Mouse (Mus musculus): Measurements from ENCODE around the gene Mapk7. TPM values are rescaled to one million over a fixed set of nuclear protein-coding genes. Genes with fewer than 3 reads are reported as not detected.

Mapk7 gene
- polyA plus RNA-seq, 1 experiment: 16.3 TPM

DNA sequence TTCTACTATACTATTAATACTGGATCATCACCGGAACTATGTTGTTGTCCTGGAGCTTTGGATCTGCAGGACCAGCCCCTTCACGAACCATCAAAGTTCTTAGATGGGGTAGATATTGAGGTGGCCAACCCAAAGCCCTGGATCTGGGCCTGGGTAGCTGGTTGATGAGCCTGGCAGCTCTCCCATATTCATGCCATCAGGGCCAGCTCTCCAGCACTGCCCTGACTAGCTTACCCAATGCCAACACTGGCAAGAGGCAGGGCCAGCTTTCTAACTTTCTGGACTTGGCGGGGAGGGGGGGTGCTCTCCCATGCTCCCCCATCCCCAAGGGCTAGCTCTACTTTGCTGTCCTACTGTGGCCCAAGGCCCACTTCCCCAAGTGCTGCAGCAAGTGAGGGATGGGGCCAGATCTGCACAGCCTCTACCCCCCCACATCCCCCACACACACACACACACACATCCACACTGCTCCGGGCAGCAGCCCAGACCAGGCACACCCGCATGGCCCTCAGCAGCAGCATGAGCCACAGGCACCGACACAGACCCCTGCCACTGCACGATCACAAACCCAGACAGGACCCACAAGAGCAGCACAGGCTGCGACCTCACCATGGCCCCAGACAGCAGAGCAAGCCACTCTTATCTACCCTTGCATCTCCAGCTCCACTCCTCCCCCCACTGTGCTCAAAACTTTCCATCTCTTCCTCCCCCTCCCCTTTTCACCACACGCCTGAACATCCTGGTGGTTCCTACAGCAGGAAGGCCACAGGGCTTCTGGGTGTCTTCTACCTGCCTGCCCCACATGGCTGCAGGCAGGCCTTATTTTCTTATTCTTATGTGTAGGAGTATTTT is 12.7 kb downstream of the Mapk7 start:
- H3K27ac ChIP-seq (ENCODE audit: control insufficient read depth, insufficient read depth, low read depth, low read length, poor library complexity): no peak overlapping the region
- 59% methylated on average over 9 of the region's 9 CpGs for whole genome bisulfite sequencing
- H3K4me3 ChIP-seq (replicated peaks; ENCODE audit: control insufficient read depth, low read depth, low read length): no peak overlapping the region
- no peaks in the 10 kb centered on the region; the same call in 1 of the 2 replicates for H3K4me1 ChIP-seq (ENCODE audit: control insufficient read depth, insufficient read depth, low read length)
- TF ChIP-seq CTCF (IDR thresholded peaks at IDR 0.05; ENCODE audit: control insufficient read depth, insufficient read depth, low read length) (no peak), POLR2A (IDR thresholded peaks at IDR 0.05; ENCODE audit: borderline replicate concordance, control insufficient read depth, low read depth, low read length) (no peak)

DNA sequence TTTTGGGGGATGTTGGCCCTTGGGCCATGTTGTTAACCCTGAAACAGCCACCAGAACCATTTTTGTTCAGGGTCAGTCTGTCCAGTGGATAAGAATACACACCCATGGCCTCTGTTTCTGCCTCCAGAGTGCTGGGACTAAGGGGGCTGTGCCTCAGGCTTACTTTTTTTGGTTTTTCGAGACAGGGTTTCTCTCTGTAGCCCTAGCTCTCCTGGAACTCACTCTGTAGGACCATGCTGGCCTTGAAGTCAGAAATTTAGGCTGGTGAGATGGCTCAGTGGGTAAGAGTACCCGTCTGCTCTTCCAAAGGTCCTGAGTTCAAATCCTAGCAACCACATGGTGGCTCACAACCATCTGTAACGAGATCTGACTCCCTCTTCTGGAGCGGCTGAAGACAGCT is 15.4 kb downstream of the Mapk7 start:
- Histone ChIP-seq H3K4me1 (ENCODE audit: control insufficient read depth, insufficient read depth, low read length) (no peaks in the 10 kb centered on the region; the same call in 1 of the 2 replicates), H3K27ac (ENCODE audit: control insufficient read depth, insufficient read depth, low read depth, low read length, poor library complexity) (no peak overlapping the region), H3K4me3 (replicated peaks; ENCODE audit: control insufficient read depth, low read depth, low read length) (no peak overlapping the region)
- no peak for TF ChIP-seq CTCF (IDR thresholded peaks at IDR 0.05; ENCODE audit: control insufficient read depth, insufficient read depth, low read length)
- TF ChIP-seq POLR2A (IDR thresholded peaks at IDR 0.05; ENCODE audit: borderline replicate concordance, control insufficient read depth, low read depth, low read length): no peak
- WGBS: 76% methylated on average over 4 of the region's 4 CpGs

DNA sequence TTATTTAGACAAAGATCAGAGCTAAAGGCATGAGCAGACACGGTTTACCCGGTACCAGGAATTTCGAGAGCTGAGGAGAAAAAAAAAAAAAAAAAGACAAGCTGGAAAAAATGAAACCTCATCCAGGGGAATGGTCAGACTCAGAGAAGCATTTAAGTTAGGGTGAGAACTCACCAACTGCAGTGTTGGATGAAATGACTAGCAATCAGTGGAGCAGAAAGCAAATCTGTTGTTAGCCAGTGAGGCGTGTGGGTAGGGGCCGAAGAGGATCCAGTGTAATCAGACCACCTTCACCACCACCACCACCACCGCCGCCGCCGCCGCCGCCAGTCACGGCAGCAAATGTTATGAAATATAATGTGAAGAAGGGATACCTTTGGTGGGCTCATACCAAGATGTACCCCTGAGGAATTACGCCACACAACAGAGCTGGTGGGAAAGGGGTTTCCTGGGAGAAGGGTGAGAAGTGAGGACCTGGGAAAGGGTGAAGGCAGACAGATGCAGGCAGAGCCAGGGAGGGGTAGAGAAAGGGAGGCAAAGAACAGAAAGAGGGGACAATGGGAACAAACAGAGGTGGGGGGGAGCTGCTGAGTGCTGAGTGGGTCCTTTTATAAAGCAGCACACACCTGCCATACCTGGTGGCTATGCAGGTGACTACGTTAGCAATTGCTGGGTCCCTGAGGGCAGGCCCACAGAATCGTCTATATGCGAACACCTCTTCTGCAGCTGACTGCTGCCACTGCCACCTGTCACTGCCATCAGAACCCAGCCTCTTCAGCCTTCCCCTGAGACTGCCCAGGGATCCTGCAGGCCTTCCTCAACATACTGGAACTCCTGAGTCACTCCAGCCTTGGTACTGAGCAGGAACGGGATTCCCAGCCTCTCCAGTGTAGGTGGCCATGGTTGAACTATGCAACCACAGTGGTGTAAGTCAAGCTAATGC is 16.4 kb downstream of the Mapk7 start:
- 76% methylated on average over 17 of the region's 17 CpGs for WGBS
- TF ChIP-seq CTCF (IDR thresholded peaks at IDR 0.05; ENCODE audit: control insufficient read depth, insufficient read depth, low read length) (no peak), POLR2A (IDR thresholded peaks at IDR 0.05; ENCODE audit: borderline replicate concordance, control insufficient read depth, low read depth, low read length) (no peak)
- Histone ChIP-seq H3K27ac (ENCODE audit: control insufficient read depth, insufficient read depth, low read depth, low read length, poor library complexity) (no peak overlapping the region), H3K4me3 (replicated peaks; ENCODE audit: control insufficient read depth, low read depth, low read length) (no peak overlapping the region), H3K4me1 (ENCODE audit: control insufficient read depth, insufficient read depth, low read length) (no peaks in the 10 kb centered on the region; the same call in 1 of the 2 replicates)

DNA sequence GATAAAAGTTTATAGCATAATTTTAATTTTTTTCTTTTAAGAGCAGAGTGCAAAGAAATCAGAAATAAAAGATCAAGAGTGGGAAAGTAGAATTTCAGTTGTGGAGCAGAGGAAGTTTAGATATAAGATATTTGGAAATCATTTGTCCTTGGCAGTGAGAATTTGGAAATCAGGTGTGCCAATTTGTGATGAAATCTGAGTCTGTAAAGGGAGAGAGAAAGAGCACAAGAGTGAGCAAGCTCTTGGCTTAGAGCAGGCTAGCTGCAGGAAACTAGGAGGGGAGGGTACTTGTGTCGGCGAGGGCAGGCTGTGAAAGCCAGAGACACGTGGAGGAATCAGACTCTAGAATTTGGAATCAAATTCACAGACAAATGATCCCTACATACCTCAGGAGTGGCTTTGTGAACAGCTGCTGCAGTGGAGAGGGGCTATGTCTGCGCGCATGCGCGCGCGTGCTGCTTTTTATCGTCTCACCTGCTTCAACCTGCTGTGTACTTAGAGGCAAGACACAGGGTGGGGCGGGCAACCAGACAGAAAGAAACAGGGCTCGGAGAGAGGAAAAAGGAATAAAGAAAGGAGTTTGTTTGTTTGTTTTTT is 17.3 kb downstream of the Mapk7 start:
- Histone ChIP-seq H3K4me3 (replicated peaks; ENCODE audit: control insufficient read depth, low read depth, low read length) (no peak overlapping the region), H3K4me1 (ENCODE audit: control insufficient read depth, insufficient read depth, low read length) (no peaks in the 10 kb centered on the region; the same call in 1 of the 2 replicates), H3K27ac (ENCODE audit: control insufficient read depth, insufficient read depth, low read depth, low read length, poor library complexity) (no peak overlapping the region)
- TF ChIP-seq CTCF (IDR thresholded peaks at IDR 0.05; ENCODE audit: control insufficient read depth, insufficient read depth, low read length): no peak
- no peak for TF ChIP-seq POLR2A (IDR thresholded peaks at IDR 0.05; ENCODE audit: borderline replicate concordance, control insufficient read depth, low read depth, low read length)
- 63% methylated on average over 12 of the region's 12 CpGs for WGBS

DNA sequence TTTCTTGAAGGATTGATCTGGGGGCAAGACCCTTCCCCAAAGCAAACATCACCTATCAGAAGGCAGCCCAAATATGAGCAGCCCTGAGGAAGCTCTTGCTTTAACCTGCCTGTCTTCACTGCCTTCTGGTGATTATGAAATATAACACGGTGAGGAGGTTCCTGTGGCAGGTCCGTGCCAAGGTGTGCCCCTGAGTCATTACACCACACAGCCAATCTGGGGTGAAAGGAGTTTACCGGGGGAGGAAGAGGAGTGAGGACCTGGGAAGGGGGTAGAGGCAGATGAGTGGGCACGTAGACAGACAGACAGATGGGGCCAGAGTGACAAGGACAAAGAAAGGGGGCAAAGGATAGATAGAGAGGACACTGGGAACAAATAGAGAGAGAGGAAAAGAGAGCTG is 20.6 kb downstream of the Mapk7 start:
- Histone ChIP-seq H3K27ac (ENCODE audit: control insufficient read depth, insufficient read depth, low read depth, low read length, poor library complexity) (no peak overlapping the region), H3K4me1 (ENCODE audit: control insufficient read depth, insufficient read depth, low read length) (peaks cover 10% of the 10 kb centered on the region), H3K4me3 (replicated peaks; ENCODE audit: control insufficient read depth, low read depth, low read length) (no peak overlapping the region)
- TF ChIP-seq CTCF (IDR thresholded peaks at IDR 0.05; ENCODE audit: control insufficient read depth, insufficient read depth, low read length) (no peak), POLR2A (IDR thresholded peaks at IDR 0.05; ENCODE audit: borderline replicate concordance, control insufficient read depth, low read depth, low read length) (no peak)
- 36% methylated on average over 4 of the region's 4 CpGs for WGBS

DNA sequence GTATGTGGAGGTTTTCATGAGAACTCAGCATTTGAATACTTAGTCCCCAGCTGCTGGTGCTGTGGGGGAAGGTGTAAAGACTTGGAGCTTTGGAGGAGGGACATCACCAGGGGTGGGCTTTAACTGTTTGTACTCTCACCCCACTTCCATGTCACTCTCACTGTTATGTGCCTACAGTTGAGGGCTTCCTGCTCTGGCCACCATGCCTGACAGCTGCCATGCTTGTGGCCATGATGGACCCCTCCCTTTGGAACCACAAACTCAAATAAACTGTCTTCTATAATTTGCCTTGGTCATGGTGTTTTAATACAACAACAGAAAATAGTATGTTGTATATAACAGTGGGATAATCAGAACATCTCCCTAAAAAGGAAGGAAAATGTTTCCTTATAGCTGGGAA is 23.3 kb downstream of the Mapk7 start:
- Histone ChIP-seq H3K4me3 (replicated peaks; ENCODE audit: control insufficient read depth, low read depth, low read length) (no peak overlapping the region), H3K27ac (ENCODE audit: control insufficient read depth, insufficient read depth, low read depth, low read length, poor library complexity) (no peak overlapping the region), H3K4me1 (ENCODE audit: control insufficient read depth, insufficient read depth, low read length) (peaks cover 12% of the 10 kb centered on the region)
- no peak for TF ChIP-seq POLR2A (IDR thresholded peaks at IDR 0.05; ENCODE audit: borderline replicate concordance, control insufficient read depth, low read depth, low read length)
- TF ChIP-seq CTCF (IDR thresholded peaks at IDR 0.05; ENCODE audit: control insufficient read depth, insufficient read depth, low read length): no peak

DNA sequence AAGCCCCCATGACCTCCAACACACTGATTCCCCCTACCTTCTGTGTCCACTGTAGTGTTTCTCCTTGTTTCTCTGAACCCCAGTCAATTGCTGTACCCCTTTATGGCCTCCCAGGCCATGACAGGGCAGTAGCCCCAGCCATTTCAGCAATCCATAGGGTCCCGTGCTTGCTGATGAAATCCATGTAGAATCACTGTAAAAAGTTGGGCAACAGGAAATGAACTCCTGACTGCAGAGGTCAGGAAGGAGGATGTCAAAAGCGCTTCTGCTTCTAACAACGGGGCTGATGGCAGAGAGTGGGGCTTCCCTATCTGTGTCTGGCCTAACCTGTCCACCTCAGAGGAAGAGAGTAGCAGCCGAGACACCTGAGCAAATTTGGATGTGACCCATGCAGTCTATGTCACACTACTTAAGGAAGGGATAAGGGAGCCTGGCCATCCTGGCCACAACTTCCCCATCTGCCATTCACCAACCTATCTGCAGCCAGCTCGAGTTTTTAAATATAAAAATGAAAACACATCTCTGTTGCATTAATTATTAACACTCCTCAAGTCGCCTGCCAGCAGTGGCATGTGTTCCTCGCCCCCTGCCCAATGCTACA is 24.8 kb downstream of the Mapk7 start:
- Histone ChIP-seq H3K4me3 (replicated peaks; ENCODE audit: control insufficient read depth, low read depth, low read length) (no peak overlapping the region), H3K27ac (ENCODE audit: control insufficient read depth, insufficient read depth, low read depth, low read length, poor library complexity) (peak overlapping the region; percentile 4; the same call in 1 of the 2 replicates), H3K4me1 (ENCODE audit: control insufficient read depth, insufficient read depth, low read length) (peaks cover 12% of the 10 kb centered on the region)
- WGBS: 11% methylated on average over 7 of the region's 7 CpGs
- TF ChIP-seq POLR2A (IDR thresholded peaks at IDR 0.05; ENCODE audit: borderline replicate concordance, control insufficient read depth, low read depth, low read length): no peak
- no peak for TF ChIP-seq CTCF (IDR thresholded peaks at IDR 0.05; ENCODE audit: control insufficient read depth, insufficient read depth, low read length)

All from bone marrow, adult 2 months (tissue).